Mouse (Mus musculus) limb, embryonic 12.5 days (tissue): ENCODE data around the gene Gm6377. TPM values are rescaled to one million over a fixed set of nuclear protein-coding genes. Genes with fewer than 3 reads are reported as not detected.

Experiments used
- ATAC-seq: fragments of 200-750 bp; cut with Nextera tagmentation; 2 replicates; pipeline ENCODE4 v1.8.0; 2017; ENCODE audit warnings: low read depth, moderate TSS enrichment; ENCODE audit not compliant: insufficient number of reproducible peaks, insufficient read depth, low FRiP score, low TSS enrichment
- H3K27ac ChIP-seq: fragments of 300-500 bp; sonication (generic); 2 replicates; pipeline ENCODE4 v1.5.1; 2016; ENCODE audit warnings: mild to moderate bottlenecking, moderate library complexity
- H3K27me3 ChIP-seq: fragments of 300-500 bp; sonication (generic); 2 replicates; pipeline ENCODE4 v1.6.1; 2016; ENCODE audit warnings: mild to moderate bottlenecking, moderate library complexity
- H3K36me3 ChIP-seq: fragments of 300-500 bp; sonication (generic); 2 replicates; pipeline ENCODE4 v1.6.1; 2016; ENCODE audit warnings: mild to moderate bottlenecking, moderate library complexity
- H3K4me1 ChIP-seq: fragments of 300-500 bp; sonication (generic); replicated peaks from 2 replicates; pipeline ENCODE4 v1.6.1; 2016
- H3K4me2 ChIP-seq: fragments of 300-500 bp; sonication (generic); 2 replicates; pipeline ENCODE4 v1.6.1; 2016; ENCODE audit warnings: mild to moderate bottlenecking, moderate library complexity
- H3K4me3 ChIP-seq: fragments of 300-500 bp; sonication (generic); replicated peaks from 2 replicates; pipeline ENCODE4 v1.5.1; 2016; ENCODE audit warnings: mild to moderate bottlenecking
- H3K9ac ChIP-seq: fragments of 300-500 bp; sonication (generic); replicated peaks from 2 replicates; pipeline ENCODE4 v1.6.1; 2016; ENCODE audit warnings: mild to moderate bottlenecking, moderate library complexity
- H3K9me3 ChIP-seq: fragments of 300-500 bp; sonication (generic); 2 replicates; pipeline ENCODE4 v1.6.1; 2016; ENCODE audit warnings: mild to moderate bottlenecking, moderate library complexity
- WGBS: fragments of 180-500 bp; shearing (Covaris S2); methylation state at CpG from one replicate; pipeline ENCODE4 v1.1.7; 2016; 5-methylcytosine and 5-hydroxymethylcytosine counted together
- polyA plus RNA-seq: library from polyadenylated mRNA; unstranded; fragments of >200 nt; fragmentation: Nextera tagmentation; extraction: Ambion mirVana; gene quantifications from 2 replicates; pipeline ENCODE4 v1.2.1, GENCODE M21; 2016

The Gm6377 gene
- 0.14 and 0.18 TPM in 2 replicates for polyA plus RNA-seq

- no peaks in the 10 kb centered on the region for H3K9me3 ChIP-seq
- no peak within 1 kb of the TSS for H3K9ac ChIP-seq
- no peaks in the 10 kb centered on the region for H3K36me3 ChIP-seq
- H3K4me1 ChIP-seq = no peaks in the 10 kb centered on the region
- no peak within 1 kb of the TSS for H3K4me3 ChIP-seq
- H3K4me2 ChIP-seq = no peak within 1 kb of the TSS
- WGBS = 56% methylated on average over 4 of the region's 4 CpGs
- no peak for ATAC-seq
- no peaks in the 10 kb centered on the region for H3K27me3 ChIP-seq
- H3K27ac ChIP-seq = no peak within 1 kb of the TSS
These were observed at the start of gene Gm6377 for GRCm38 (mm10) chrX:109196468-109196867. Gm6377 (plus strand) TSS chrX:109196756.

- H3K9me3 ChIP-seq = no peaks in the 10 kb centered on the region
- no peak overlapping the region for H3K27ac ChIP-seq
- WGBS = 92% methylated on average over 3 of the region's 3 CpGs
- H3K4me2 ChIP-seq = no peak overlapping the region
- no peaks in the 10 kb centered on the region for H3K36me3 ChIP-seq
- no peak for ATAC-seq
- H3K27me3 ChIP-seq = no peaks in the 10 kb centered on the region
- no peaks in the 10 kb centered on the region; the same call in 1 of the 2 replicates for H3K4me1 ChIP-seq
- H3K9ac ChIP-seq = no peak overlapping the region
- no peak overlapping the region for H3K4me3 ChIP-seq
These were observed 49.4 kb upstream of the Gm6377 start for GRCm38 (mm10) chrX:109147108-109147507.

GRCm38 (mm10) chrX:109151228-109151627, 45.3 kb upstream of the Gm6377 start:
- H3K4me3 ChIP-seq = no peak overlapping the region
- 89% methylated on average over 2 of the region's 2 CpGs for WGBS
- ATAC-seq = no peak

GRCm38 (mm10) chrX:109160326-109160725, 36.2 kb upstream of the Gm6377 start:
- Histone ChIP-seq H3K27me3 (no peaks in the 10 kb centered on the region), H3K9me3 (no peaks in the 10 kb centered on the region), H3K4me1 (no peaks in the 10 kb centered on the region), H3K4me2 (no peak overlapping the region), H3K9ac (no peak overlapping the region), H3K27ac (no peak overlapping the region), H3K36me3 (no peaks in the 10 kb centered on the region), H3K4me3 (no peak overlapping the region)
- no peak for ATAC-seq
- WGBS = 71% methylated on average over 1 of the region's 1 CpGs

More at GRCm38 (mm10) chrX:109151228-109151627, 45.3 kb upstream of the Gm6377 start:
- H3K9ac ChIP-seq = no peak overlapping the region
- H3K4me2 ChIP-seq = no peak overlapping the region
- H3K27ac ChIP-seq = no peak overlapping the region
- H3K36me3 ChIP-seq = no peaks in the 10 kb centered on the region; the same call in 1 of the 2 replicates
- no peaks in the 10 kb centered on the region for H3K9me3 ChIP-seq
- no peaks in the 10 kb centered on the region for H3K4me1 ChIP-seq
- H3K27me3 ChIP-seq = no peaks in the 10 kb centered on the region

- no peaks in the 10 kb centered on the region for H3K4me1 ChIP-seq
- H3K4me2 ChIP-seq = no peak overlapping the region
- WGBS = 83% methylated on average over 4 of the region's 4 CpGs
- no peak for ATAC-seq
- H3K27me3 ChIP-seq = no peaks in the 10 kb centered on the region
- no peaks in the 10 kb centered on the region for H3K36me3 ChIP-seq
- H3K9ac ChIP-seq = no peak overlapping the region
- no peak overlapping the region for H3K4me3 ChIP-seq
- no peaks in the 10 kb centered on the region for H3K9me3 ChIP-seq
- no peak overlapping the region for H3K27ac ChIP-seq
These were observed 35.7 kb upstream of the Gm6377 start for GRCm38 (mm10) chrX:109160901-109161300.

GRCm38 (mm10) chrX:109175038-109175437, 21.5 kb upstream of the Gm6377 start:
- H3K4me1 ChIP-seq = no peaks in the 10 kb centered on the region
- H3K4me2 ChIP-seq = no peak overlapping the region
- no peak overlapping the region for H3K27ac ChIP-seq
- WGBS = 73% methylated on average over 2 of the region's 2 CpGs
- H3K36me3 ChIP-seq = no peaks in the 10 kb centered on the region
- H3K9me3 ChIP-seq = no peaks in the 10 kb centered on the region
- H3K27me3 ChIP-seq = no peaks in the 10 kb centered on the region
- no peak overlapping the region for H3K4me3 ChIP-seq
- ATAC-seq = no peak
- H3K9ac ChIP-seq = no peak overlapping the region

- no peaks in the 10 kb centered on the region for H3K36me3 ChIP-seq
- ATAC-seq = no peak
- no peak overlapping the region for H3K27ac ChIP-seq
- no peaks in the 10 kb centered on the region for H3K9me3 ChIP-seq
- no peak overlapping the region for H3K9ac ChIP-seq
- H3K4me1 ChIP-seq = no peaks in the 10 kb centered on the region
- 40% methylated on average over 3 of the region's 3 CpGs for WGBS
- H3K4me3 ChIP-seq = no peak overlapping the region
- H3K4me2 ChIP-seq = no peak overlapping the region
- H3K27me3 ChIP-seq = no peaks in the 10 kb centered on the region
These were observed 21.1 kb upstream of the Gm6377 start for GRCm38 (mm10) chrX:109175470-109175869.

- no peak overlapping the region for H3K9ac ChIP-seq
- WGBS = 93% methylated on average over 4 of the region's 4 CpGs
- no peaks in the 10 kb centered on the region for H3K9me3 ChIP-seq
- no peaks in the 10 kb centered on the region for H3K4me1 ChIP-seq
- ATAC-seq = no peak
- H3K36me3 ChIP-seq = no peaks in the 10 kb centered on the region
- H3K27me3 ChIP-seq = no peaks in the 10 kb centered on the region
- H3K4me2 ChIP-seq = no peak overlapping the region
- H3K4me3 ChIP-seq = no peak overlapping the region
- H3K27ac ChIP-seq = no peak overlapping the region
These were observed 11.7 kb upstream of the Gm6377 start for GRCm38 (mm10) chrX:109184706-109185478.

GRCm38 (mm10) chrX:109189607-109190006, 6.9 kb upstream of the Gm6377 start:
- Histone ChIP-seq H3K9me3 (no peaks in the 10 kb centered on the region), H3K4me3 (no peak overlapping the region), H3K4me1 (no peaks in the 10 kb centered on the region), H3K9ac (no peak overlapping the region), H3K36me3 (no peaks in the 10 kb centered on the region), H3K4me2 (no peak overlapping the region), H3K27ac (no peak overlapping the region), H3K27me3 (no peaks in the 10 kb centered on the region)
- WGBS = 90% methylated on average over 4 of the region's 4 CpGs
- no peak for ATAC-seq

GRCm38 (mm10) chrX:109190969-109191368, 5.6 kb upstream of the Gm6377 start:
- H3K9ac ChIP-seq = no peak overlapping the region
- H3K36me3 ChIP-seq = no peaks in the 10 kb centered on the region
- 77% methylated on average over 4 of the region's 4 CpGs for WGBS

GRCm38 (mm10) chrX:109191436-109191835, 5.1 kb upstream of the Gm6377 start:
- no peaks in the 10 kb centered on the region for H3K9me3 ChIP-seq
- 44% methylated on average over 4 of the region's 4 CpGs for WGBS
- ATAC-seq = no peak
- no peak overlapping the region for H3K4me3 ChIP-seq
- H3K27me3 ChIP-seq = no peaks in the 10 kb centered on the region
- H3K9ac ChIP-seq = no peak overlapping the region
- H3K4me2 ChIP-seq = no peak overlapping the region
- no peaks in the 10 kb centered on the region for H3K4me1 ChIP-seq
- H3K36me3 ChIP-seq = no peaks in the 10 kb centered on the region
- no peak overlapping the region for H3K27ac ChIP-seq

More at GRCm38 (mm10) chrX:109190969-109191368, 5.6 kb upstream of the Gm6377 start:
- Histone ChIP-seq H3K4me2 (no peak overlapping the region), H3K27ac (no peak overlapping the region), H3K27me3 (no peaks in the 10 kb centered on the region), H3K9me3 (no peaks in the 10 kb centered on the region), H3K4me1 (no peaks in the 10 kb centered on the region), H3K4me3 (no peak overlapping the region)
- no peak for ATAC-seq

- no peak overlapping the region for H3K4me2 ChIP-seq
- no peak for ATAC-seq
- no peak overlapping the region for H3K4me3 ChIP-seq
- H3K9me3 ChIP-seq = no peaks in the 10 kb centered on the region
- no peaks in the 10 kb centered on the region for H3K27me3 ChIP-seq
- H3K9ac ChIP-seq = no peak overlapping the region
- H3K36me3 ChIP-seq = no peaks in the 10 kb centered on the region
- no peak overlapping the region for H3K27ac ChIP-seq
- H3K4me1 ChIP-seq = no peaks in the 10 kb centered on the region
These were observed 11.3 kb downstream of the Gm6377 start for GRCm38 (mm10) chrX:109207843-109208242.
